Mouse (Mus musculus) cortical plate, adult 2 months (tissue): ENCODE data around the gene Sftpd. TPM values are rescaled to one million over a fixed set of nuclear protein-coding genes. Genes with fewer than 3 reads are reported as not detected.

Experiments used
- H3K27ac ChIP-seq: fragments of 200-500 bp; 2 replicates; pipeline ENCODE4 v1.5.1; 2012; ENCODE audit warnings: low read length, control low read depth, inconsistent platforms; ENCODE audit not compliant: insufficient read depth
- H3K4me1 ChIP-seq: fragments of 200-500 bp; 2 replicates; pipeline ENCODE4 v1.6.1; 2011; ENCODE audit warnings: low read length; ENCODE audit not compliant: control insufficient read depth, insufficient read depth
- H3K4me3 ChIP-seq: fragments of 200-500 bp; 2 replicates; pipeline ENCODE4 v1.5.1; 2011; ENCODE audit warnings: mild to moderate bottlenecking, low read length, control low read depth; ENCODE audit not compliant: insufficient read depth
- CTCF ChIP-seq: fragments of 200-500 bp; IDR thresholded peaks from 2 replicates; pipeline ENCODE4 v1.5.1; 2011; ENCODE audit warnings: mild to moderate bottlenecking, control low read depth, low read length; ENCODE audit not compliant: insufficient read depth; ENCODE audit errors: extremely low read depth
- POLR2A ChIP-seq: fragments of 200-500 bp; IDR thresholded peaks from 2 replicates; pipeline ENCODE4 v1.6.1; 2011; ENCODE audit warnings: mild to moderate bottlenecking, low read length, control low read depth; ENCODE audit not compliant: insufficient read depth; ENCODE audit errors: extremely low read depth
- polyA plus RNA-seq: library from polyadenylated mRNA; depleted of rRNA; stranded (reverse); fragments of >200 nt; gene quantifications from 2 replicates; pipeline ENCODE4 v1.2.3, GENCODE M21; 2012; rRNA removed

Sftpd gene
- polyA plus RNA-seq, result not detected in 2 replicates

- Histone ChIP-seq H3K4me1 (no peaks in the 10 kb centered on the region), H3K4me3 (no peak within 1 kb of the TSS), H3K27ac (no peak within 1 kb of the TSS)
- TF ChIP-seq POLR2A, result no peak
- TF ChIP-seq CTCF, result no peak
Measured at GRCm38 (mm10) chr14:41185059-41185821, at the start of gene Sftpd. Sftpd (minus strand) TSS chr14:41185149.

GRCm38 (mm10) chr14:41198037-41198730 lies 13.2 kb upstream of the Sftpd start:
- TF ChIP-seq CTCF (no peak), POLR2A (no peak)
- no peaks in the 10 kb centered on the region for H3K4me1 ChIP-seq
- no peak overlapping the region for H3K4me3 ChIP-seq
- no peak overlapping the region for H3K27ac ChIP-seq

- TF ChIP-seq POLR2A, result no peak
- TF ChIP-seq CTCF, result no peak
- H3K4me3 ChIP-seq, result no peak overlapping the region
- no peaks in the 10 kb centered on the region for H3K4me1 ChIP-seq
- H3K27ac ChIP-seq, result no peak overlapping the region
Measured at GRCm38 (mm10) chr14:41189496-41189895, 4.5 kb upstream of the Sftpd start.

GRCm38 (mm10) chr14:41174802-41175201 lies 10.1 kb downstream of the Sftpd start:
- TF ChIP-seq CTCF, result no peak
- no peak for TF ChIP-seq POLR2A
- Histone ChIP-seq H3K27ac (no peak overlapping the region), H3K4me1 (no peaks in the 10 kb centered on the region), H3K4me3 (no peak overlapping the region)

GRCm38 (mm10) chr14:41170514-41170913 lies 14.4 kb downstream of the Sftpd start:
- no peak overlapping the region for H3K27ac ChIP-seq
- TF ChIP-seq CTCF (no peak), POLR2A (no peak)
- no peaks in the 10 kb centered on the region for H3K4me1 ChIP-seq
- no peak overlapping the region for H3K4me3 ChIP-seq

GRCm38 (mm10) chr14:41168567-41168966 lies 16.4 kb downstream of the Sftpd start:
- TF ChIP-seq CTCF, result no peak
- TF ChIP-seq POLR2A, result no peak
- H3K4me3 ChIP-seq, result no peak overlapping the region
- H3K4me1 ChIP-seq, result no peaks in the 10 kb centered on the region
- no peak overlapping the region for H3K27ac ChIP-seq

- no peak overlapping the region for H3K4me3 ChIP-seq
- H3K4me1 ChIP-seq, result no peaks in the 10 kb centered on the region
- no peak overlapping the region for H3K27ac ChIP-seq
- TF ChIP-seq CTCF (no peak), POLR2A (no peak)
Measured at GRCm38 (mm10) chr14:41167278-41167677, 17.7 kb downstream of the Sftpd start.

- no peak overlapping the region for H3K27ac ChIP-seq
- no peak overlapping the region for H3K4me3 ChIP-seq
- TF ChIP-seq CTCF, result peak; percentile 81
- TF ChIP-seq POLR2A, result no peak
- H3K4me1 ChIP-seq, result no peaks in the 10 kb centered on the region
Measured at GRCm38 (mm10) chr14:41162663-41163062, 22.3 kb downstream of the Sftpd start.

- Histone ChIP-seq H3K4me1 (no peaks in the 10 kb centered on the region), H3K4me3 (no peak overlapping the region), H3K27ac (no peak overlapping the region)
- TF ChIP-seq CTCF, result no peak
- no peak for TF ChIP-seq POLR2A
Measured at GRCm38 (mm10) chr14:41160743-41161142, 24.2 kb downstream of the Sftpd start.

- no peak for TF ChIP-seq CTCF
- no peak for TF ChIP-seq POLR2A
- no peak overlapping the region for H3K27ac ChIP-seq
- no peaks in the 10 kb centered on the region for H3K4me1 ChIP-seq
- H3K4me3 ChIP-seq, result no peak overlapping the region
Measured at GRCm38 (mm10) chr14:41160076-41160475, 24.9 kb downstream of the Sftpd start.
